Mouse (Mus musculus) heart, adult 8-10 months (tissue): ENCODE data around the gene Kcnmb2. TPM values are rescaled to one million over a fixed set of nuclear protein-coding genes. Genes with fewer than 3 reads are reported as not detected.

ENCODE experiments used
- DNase-seq: peaks from one replicate; pipeline ENCODE4 v3.0.0; 2022; ENCODE audit warnings: low spot score
- total RNA-seq, 4 experiments: library from RNA; stranded (reverse); gene quantifications; 2 replicates each; pipeline ENCODE4 v1.2.4; 2022

Kcnmb2 gene
- not detected for total RNA-seq

- DNase-seq, result no peak
These were observed at the start of gene Kcnmb2 for GRCm38 (mm10) chr3:31902504-31903330. Kcnmb2 (plus strand) TSS chr3:31902507.

- no peak for DNase-seq
These were observed 38.8 kb upstream of the Kcnmb2 start for GRCm38 (mm10) chr3:31863522-31863921.

GRCm38 (mm10) chr3:31864070-31864469 lies 38.2 kb upstream of the Kcnmb2 start:
- no peak for DNase-seq

GRCm38 (mm10) chr3:31871461-31871860 lies 30.8 kb upstream of the Kcnmb2 start:
- no peak for DNase-seq

GRCm38 (mm10) chr3:31882621-31883131 lies 19.6 kb upstream of the Kcnmb2 start:
- DNase-seq, result no peak

- no peak for DNase-seq
These were observed 9.7 kb upstream of the Kcnmb2 start for GRCm38 (mm10) chr3:31892653-31893052.

GRCm38 (mm10) chr3:31903506-31903905 lies 1.2 kb downstream of the Kcnmb2 start:
- no peak for DNase-seq

- DNase-seq, result no peak
These were observed 1.8 kb downstream of the Kcnmb2 start for GRCm38 (mm10) chr3:31904156-31904555.

- DNase-seq, result no peak
These were observed 8.9 kb downstream of the Kcnmb2 start for GRCm38 (mm10) chr3:31911168-31911567.

GRCm38 (mm10) chr3:31911690-31912089 lies 9.4 kb downstream of the Kcnmb2 start:
- DNase-seq, result no peak

- no peak for DNase-seq
These were observed 26.2 kb downstream of the Kcnmb2 start for GRCm38 (mm10) chr3:31928544-31928943.

- no peak for DNase-seq
These were observed 32.4 kb downstream of the Kcnmb2 start for GRCm38 (mm10) chr3:31934704-31935103.

- DNase-seq, result no peak
These were observed 39.2 kb downstream of the Kcnmb2 start for GRCm38 (mm10) chr3:31941478-31941877.

GRCm38 (mm10) chr3:31954213-31954612 lies 51.9 kb downstream of the Kcnmb2 start:
- DNase-seq, result no peak

GRCm38 (mm10) chr3:31955004-31955403 lies 52.7 kb downstream of the Kcnmb2 start:
- no peak for DNase-seq

- DNase-seq, result no peak
These were observed 57.5 kb downstream of the Kcnmb2 start for GRCm38 (mm10) chr3:31959821-31960220.

GRCm38 (mm10) chr3:31961175-31961574 lies 58.9 kb downstream of the Kcnmb2 start:
- no peak for DNase-seq

- DNase-seq, result no peak
These were observed 60.8 kb downstream of the Kcnmb2 start for GRCm38 (mm10) chr3:31963076-31963475.

GRCm38 (mm10) chr3:31979661-31980060 lies 77.4 kb downstream of the Kcnmb2 start:
- no peak for DNase-seq

- DNase-seq, result no peak
These were observed 80.1 kb downstream of the Kcnmb2 start for GRCm38 (mm10) chr3:31982444-31982843.

GRCm38 (mm10) chr3:31985103-31985502 lies 82.8 kb downstream of the Kcnmb2 start:
- no peak for DNase-seq

GRCm38 (mm10) chr3:31991526-31992045 lies 89.3 kb downstream of the Kcnmb2 start:
- no peak for DNase-seq

- DNase-seq, result no peak
These were observed 109.3 kb downstream of the Kcnmb2 start for GRCm38 (mm10) chr3:32011566-32011965.
